Mouse (Mus musculus) cerebellum, adult 2 months (tissue): ENCODE data around the gene Fbxl14.

Experiments used
- CTCF ChIP-seq: fragments of 200-500 bp; IDR thresholded peaks from 2 replicates; pipeline ENCODE4 v1.5.1; 2011; ENCODE audit warnings: low read depth, mild to moderate bottlenecking, control low read depth, low read length, moderate library complexity, borderline replicate concordance; ENCODE audit not compliant: insufficient read depth
- POLR2A ChIP-seq: fragments of 200-500 bp; IDR thresholded peaks from 2 replicates; pipeline ENCODE4 v1.6.1; 2011; ENCODE audit warnings: low read length, control low read depth, borderline replicate concordance; ENCODE audit not compliant: insufficient read depth

- no peak for TF ChIP-seq POLR2A
- TF ChIP-seq CTCF: no peak
Observed at GRCm38 (mm10) chr6:119504756-119505155, 25.3 kb downstream of the Fbxl14 start.
